Mouse (Mus musculus) hindbrain, postnatal 0 days (tissue): ENCODE data around the gene Gm10974. TPM values are rescaled to one million over a fixed set of nuclear protein-coding genes. Genes with fewer than 3 reads are reported as not detected.

ENCODE experiments used
- ATAC-seq: fragments of 200-750 bp; cut with Nextera tagmentation; 2 replicates; pipeline ENCODE4 v1.8.0; 2017; ENCODE audit warnings: mild to moderate bottlenecking, moderate TSS enrichment, moderate library complexity
- DNase-seq: peaks from one replicate; pipeline ENCODE4 v3.0.0-alpha.2; 2015; ENCODE audit warnings: low spot score
- H3K27ac ChIP-seq: fragments of 300-500 bp; sonication (generic); 2 replicates; pipeline ENCODE4 v1.5.1; 2014; ENCODE audit warnings: mild to moderate bottlenecking
- H3K27me3 ChIP-seq: fragments of 300-500 bp; sonication (generic); 2 replicates; pipeline ENCODE4 v1.6.1; 2014; ENCODE audit warnings: low read length, mixed read lengths; ENCODE audit not compliant: insufficient read depth
- H3K36me3 ChIP-seq: fragments of 300-500 bp; sonication (generic); 2 replicates; pipeline ENCODE4 v1.6.1; 2014; ENCODE audit warnings: low read length, mixed read lengths; ENCODE audit not compliant: insufficient read depth
- H3K4me1 ChIP-seq: fragments of 300-500 bp; sonication (generic); 2 replicates; pipeline ENCODE4 v1.6.1; 2014; ENCODE audit warnings: antibody characterized with exemption, low read length, mixed read lengths; ENCODE audit not compliant: insufficient read depth
- H3K4me2 ChIP-seq: fragments of 300-500 bp; sonication (generic); 2 replicates; pipeline ENCODE4 v1.6.1; 2014; ENCODE audit warnings: low read depth, mild to moderate bottlenecking, low read length, moderate library complexity, mixed read lengths
- H3K4me3 ChIP-seq: fragments of 300-500 bp; sonication (generic); 2 replicates; pipeline ENCODE4 v1.5.1; 2014; ENCODE audit warnings: low read length
- H3K9ac ChIP-seq: fragments of 300-500 bp; sonication (generic); replicated peaks from 2 replicates; pipeline ENCODE4 v1.6.1; 2014; ENCODE audit warnings: mild to moderate bottlenecking, low read length, moderate library complexity, mixed read lengths
- H3K9me3 ChIP-seq: fragments of 300-500 bp; sonication (generic); 2 replicates; pipeline ENCODE4 v1.6.1; 2016; ENCODE audit warnings: low read length, mixed read lengths
- CTCF ChIP-seq: IDR thresholded peaks from 2 replicates; pipeline ENCODE4 v1.5.1; 2016; ENCODE audit warnings: antibody characterized with exemption, control low read depth, low read depth
- WGBS: fragments of 180-500 bp; shearing (Covaris S2); extraction: QIAGEN DNeasy Blood & Tissue Kit; methylation state at CpG from one replicate; pipeline ENCODE4 v1.1.7; 2014; 5-methylcytosine and 5-hydroxymethylcytosine counted together
- polyA plus RNA-seq: library from polyadenylated mRNA; unstranded; fragments of >200 nt; fragmentation: Nextera tagmentation; extraction: Ambion mirVana; gene quantifications from 2 replicates; pipeline ENCODE4 v1.2.1, GENCODE M21; 2015
- total RNA-seq: library from RNA; depleted of rRNA; stranded (reverse); fragments of >200 nt; gene quantifications from 2 replicates; pipeline ENCODE4 v1.2.3, GENCODE M21; 2014

Gene Gm10974
- total and polyA plus RNA-seq, 2 experiments from 2014 or later, result not detected

- Histone ChIP-seq H3K9ac (no peak overlapping the region), H3K27me3 (no peaks in the 10 kb centered on the region), H3K4me3 (no peak overlapping the region), H3K27ac (no peak overlapping the region), H3K36me3 (no peaks in the 10 kb centered on the region), H3K4me2 (no peak overlapping the region), H3K9me3 (no peaks in the 10 kb centered on the region), H3K4me1 (no peaks in the 10 kb centered on the region)
- TF ChIP-seq CTCF, result no peak
- ATAC-seq (no peak), DNase-seq (no peak)
- 83% methylated on average over 9 of the region's 9 CpGs for WGBS
Observed at GRCm38 (mm10) chr7:66330610-66331009, 35.1 kb upstream of the Gm10974 start.

GRCm38 (mm10) chr7:66332340-66332739 is 33.4 kb upstream of the Gm10974 start:
- DNase-seq, result no peak
- no peak overlapping the region for H3K27ac ChIP-seq
- 79% methylated on average over 8 of the region's 8 CpGs for WGBS
- H3K27me3 ChIP-seq, result no peaks in the 10 kb centered on the region
- TF ChIP-seq CTCF, result no peak
- ATAC-seq, result no peak
- no peak overlapping the region for H3K4me2 ChIP-seq
- no peak overlapping the region for H3K9ac ChIP-seq
- H3K9me3 ChIP-seq, result no peaks in the 10 kb centered on the region
- H3K4me3 ChIP-seq, result no peak overlapping the region
- no peaks in the 10 kb centered on the region for H3K36me3 ChIP-seq
- no peaks in the 10 kb centered on the region for H3K4me1 ChIP-seq

- no peaks in the 10 kb centered on the region for H3K4me1 ChIP-seq
- no peak overlapping the region for H3K27ac ChIP-seq
- DNase-seq (no peak), ATAC-seq (no peak)
- H3K4me2 ChIP-seq, result no peak overlapping the region
- WGBS, result 89% methylated on average over 4 of the region's 4 CpGs
- no peaks in the 10 kb centered on the region for H3K36me3 ChIP-seq
- H3K9me3 ChIP-seq, result no peaks in the 10 kb centered on the region
- H3K4me3 ChIP-seq, result no peak overlapping the region
- no peak overlapping the region for H3K9ac ChIP-seq
- no peaks in the 10 kb centered on the region for H3K27me3 ChIP-seq
- no peak for TF ChIP-seq CTCF
Observed at GRCm38 (mm10) chr7:66333906-66334500, 31.7 kb upstream of the Gm10974 start.

- no peak overlapping the region for H3K4me3 ChIP-seq
- ATAC-seq, result no peak
- H3K27ac ChIP-seq, result no peak overlapping the region
- H3K9me3 ChIP-seq, result no peaks in the 10 kb centered on the region
- H3K9ac ChIP-seq, result no peak overlapping the region
- no peak for DNase-seq
- no peaks in the 10 kb centered on the region for H3K36me3 ChIP-seq
- no peaks in the 10 kb centered on the region for H3K4me1 ChIP-seq
- H3K27me3 ChIP-seq, result no peaks in the 10 kb centered on the region
- TF ChIP-seq CTCF, result no peak
- no peak overlapping the region for H3K4me2 ChIP-seq
- WGBS, result 93% methylated on average over 2 of the region's 2 CpGs
Observed at GRCm38 (mm10) chr7:66336955-66337354, 28.8 kb upstream of the Gm10974 start.

GRCm38 (mm10) chr7:66339625-66340024 is 26.1 kb upstream of the Gm10974 start:
- Histone ChIP-seq H3K4me1 (no peaks in the 10 kb centered on the region), H3K4me3 (no peak overlapping the region), H3K27me3 (no peaks in the 10 kb centered on the region), H3K9me3 (no peaks in the 10 kb centered on the region), H3K36me3 (no peaks in the 10 kb centered on the region), H3K27ac (no peak overlapping the region), H3K4me2 (no peak overlapping the region), H3K9ac (no peak overlapping the region)
- ATAC-seq, result no peak
- DNase-seq, result no peak
- no peak for TF ChIP-seq CTCF
- 54% methylated on average over 5 of the region's 5 CpGs for WGBS

- Histone ChIP-seq H3K27me3 (no peaks in the 10 kb centered on the region), H3K4me1 (no peaks in the 10 kb centered on the region), H3K4me2 (no peak overlapping the region), H3K9me3 (no peaks in the 10 kb centered on the region), H3K9ac (no peak overlapping the region), H3K36me3 (no peaks in the 10 kb centered on the region), H3K27ac (no peak overlapping the region), H3K4me3 (no peak overlapping the region)
- no peak for TF ChIP-seq CTCF
- DNase-seq (no peak), ATAC-seq (no peak)
- WGBS, result 53% methylated on average over 3 of the region's 3 CpGs
Observed at GRCm38 (mm10) chr7:66340044-66340443, 25.7 kb upstream of the Gm10974 start.

- peak; percentile 73 for TF ChIP-seq CTCF
- Histone ChIP-seq H3K27me3 (no peaks in the 10 kb centered on the region), H3K9me3 (no peaks in the 10 kb centered on the region), H3K4me1 (no peaks in the 10 kb centered on the region), H3K36me3 (no peaks in the 10 kb centered on the region), H3K9ac (no peak overlapping the region), H3K4me2 (no peak overlapping the region), H3K4me3 (no peak overlapping the region), H3K27ac (no peak overlapping the region)
- peak; percentile 65 for DNase-seq
- WGBS, result 37% methylated on average over 4 of the region's 4 CpGs
- no peak for ATAC-seq
Observed at GRCm38 (mm10) chr7:66342323-66342722, 23.4 kb upstream of the Gm10974 start.
